Mouse (Mus musculus) G1E (cell line): Measurements from ENCODE around the gene Hectd2.

ENCODE experiments used
- CTCF ChIP-seq: IDR thresholded peaks from 2 replicates; pipeline ENCODE4 v1.5.1; 2012; ENCODE audit warnings: low read depth, low read length, inconsistent platforms, mixed read lengths
- GATA1 ChIP-seq: IDR thresholded peaks from 2 replicates; pipeline ENCODE4 v1.6.1; 2012; ENCODE audit warnings: borderline replicate concordance, low read length, inconsistent platforms, mixed read lengths

GRCm38 (mm10) chr19:36630361-36630760 lies 75.9 kb downstream of the Hectd2 start:
- no peak for TF ChIP-seq CTCF
- no peak for TF ChIP-seq GATA1
